Mouse (Mus musculus) testis, adult 2 months (tissue): ENCODE measurements around the gene Osgin1.

Experiments
- CTCF ChIP-seq: fragments of 200-500 bp; IDR thresholded peaks from 2 replicates; pipeline ENCODE4 v1.5.1; 2012; ENCODE audit warnings: low read depth, mild to moderate bottlenecking, inconsistent platforms, low read length, moderate library complexity; ENCODE audit not compliant: control insufficient read depth, insufficient read depth, insufficient replicate concordance
- POLR2A ChIP-seq: fragments of 200-500 bp; IDR thresholded peaks from 2 replicates; pipeline ENCODE4 v1.6.1; 2012; ENCODE audit warnings: low read depth, mild to moderate bottlenecking, inconsistent platforms, low read length, moderate library complexity; ENCODE audit not compliant: control insufficient read depth

DNA sequence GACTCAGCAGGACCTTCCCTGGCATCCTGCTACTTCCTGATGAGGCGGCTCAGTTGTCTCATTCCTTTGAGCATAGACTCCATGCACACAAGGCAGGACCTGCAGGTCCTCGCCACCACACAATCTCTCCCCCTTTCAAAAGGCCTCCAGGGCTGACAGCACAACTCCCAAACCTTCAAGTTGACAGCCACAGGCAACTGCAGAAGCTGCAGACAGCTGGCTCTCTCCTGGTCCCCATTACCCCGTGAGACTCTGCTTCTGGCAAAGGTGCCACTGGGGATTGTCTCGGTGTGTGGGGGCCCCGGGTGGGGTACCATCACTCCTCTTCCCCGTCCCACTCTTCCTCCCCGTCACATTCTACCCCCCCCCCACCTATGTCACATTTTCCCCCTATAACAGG is 13.6 kb upstream of the Osgin1 start:
- TF ChIP-seq POLR2A (no peak), CTCF (no peak)
